Mouse (Mus musculus): ENCODE measurements around the gene Gm20388. TPM values are rescaled to one million over a fixed set of nuclear protein-coding genes. Genes with fewer than 3 reads are reported as not detected.

The Gm20388 gene
- total and polyA plus RNA-seq, 2 experiments from 2014 or later, result 51.3 TPM; not detected in 1

DNA sequence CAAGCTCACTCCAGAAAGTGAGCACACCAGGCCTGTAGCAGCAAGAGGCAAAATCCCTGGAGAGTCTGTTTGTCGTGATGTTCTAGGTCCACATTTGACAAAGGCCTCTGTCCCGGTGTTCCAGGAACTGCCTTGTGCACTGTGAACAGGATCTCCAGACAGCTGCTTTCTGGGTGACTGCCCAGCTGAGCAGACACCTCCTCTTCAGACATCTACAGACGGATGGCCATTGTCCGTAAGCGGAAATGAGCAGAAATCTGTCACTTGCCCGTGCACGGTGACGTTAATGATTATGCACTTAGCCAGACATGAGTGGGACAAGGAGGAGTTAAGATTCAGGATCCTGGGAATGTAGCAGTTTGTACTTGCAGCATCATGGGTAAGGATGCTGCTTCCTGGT is 2443.5 kb downstream of the Gm20388 start:
- WGBS, result 79% methylated on average over 8 of the region's 8 CpGs
- no peak for ATAC-seq
- no peak overlapping the region for H3K4me3 ChIP-seq (ENCODE audit: low read depth, low read length)
- H3K36me3 ChIP-seq (ENCODE audit: insufficient read depth), result no peaks in the 10 kb centered on the region
- H3K9me3 ChIP-seq (ENCODE audit: low read length), result no peaks in the 10 kb centered on the region
- no peak overlapping the region for H3K4me2 ChIP-seq (ENCODE audit: low read depth)
- DNase-seq, result no peak
- no peak for TF ChIP-seq CTCF (IDR thresholded peaks at IDR 0.05; ENCODE audit: low read depth)
- H3K27ac ChIP-seq (ENCODE audit: low read depth, low read length), result no peak overlapping the region
- H3K4me1 ChIP-seq (ENCODE audit: insufficient read depth), result no peaks in the 10 kb centered on the region
- H3K9ac ChIP-seq, result no peak overlapping the region
- H3K27me3 ChIP-seq (ENCODE audit: insufficient read depth, low read length), result no peaks in the 10 kb centered on the region

DNA sequence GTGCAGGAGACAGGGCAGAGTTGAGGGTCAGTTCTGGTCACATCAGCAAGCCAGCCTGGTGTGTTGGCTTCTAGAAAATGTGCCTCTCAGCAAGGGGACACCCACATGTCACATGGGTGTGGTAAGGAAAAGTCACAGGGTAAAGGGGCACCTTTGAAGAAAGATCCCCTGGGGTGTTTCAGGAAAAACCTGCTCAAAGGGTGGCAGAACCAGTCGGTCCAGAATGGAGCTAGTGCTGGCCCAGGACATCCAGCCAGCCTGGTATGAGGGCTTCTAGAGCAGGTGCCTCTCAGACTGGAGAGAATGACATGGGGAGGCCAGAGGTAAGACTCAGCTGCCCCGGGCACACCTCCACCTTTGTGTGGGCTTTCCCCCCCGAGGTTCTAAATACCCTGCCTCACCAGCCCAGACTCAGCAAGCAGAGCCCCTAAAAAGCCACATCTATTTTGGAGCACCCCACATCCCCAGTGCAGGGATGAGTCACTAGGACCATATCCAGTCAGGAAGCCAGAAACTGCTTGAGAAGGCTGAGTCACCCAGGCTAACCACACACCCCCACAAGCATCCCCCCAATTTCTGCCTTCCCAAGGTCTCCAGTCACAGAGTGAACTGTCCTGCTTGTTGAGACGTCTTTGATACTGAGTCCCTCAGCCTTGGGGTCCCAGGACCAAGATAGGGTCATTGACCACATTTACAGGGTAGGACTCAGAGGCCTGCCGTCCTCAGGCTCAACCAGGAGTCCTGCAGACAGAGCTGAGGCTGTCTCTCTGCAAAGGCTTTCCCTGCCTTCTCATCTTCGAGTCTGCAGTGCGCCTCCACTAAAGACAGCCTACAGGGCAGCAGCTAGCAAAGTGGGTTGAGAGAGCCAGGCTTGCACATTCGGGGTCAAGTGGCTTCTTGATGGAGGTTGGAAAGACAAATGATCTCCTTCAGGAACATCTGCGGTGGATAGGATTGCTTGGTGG is 2445.3 kb downstream of the Gm20388 start:
- Histone ChIP-seq H3K36me3 (ENCODE audit: insufficient read depth) (no peaks in the 10 kb centered on the region), H3K4me1 (ENCODE audit: insufficient read depth) (no peaks in the 10 kb centered on the region), H3K9ac (no peak overlapping the region), H3K9me3 (ENCODE audit: low read length) (no peaks in the 10 kb centered on the region), H3K27ac (ENCODE audit: low read depth, low read length) (no peak overlapping the region), H3K27me3 (ENCODE audit: insufficient read depth, low read length) (no peaks in the 10 kb centered on the region), H3K4me2 (ENCODE audit: low read depth) (no peak overlapping the region), H3K4me3 (ENCODE audit: low read depth, low read length) (no peak overlapping the region)
- DNase-seq (no peak), ATAC-seq (no peak)
- WGBS, result 71% methylated on average over 9 of the region's 9 CpGs
- no peak for TF ChIP-seq CTCF (IDR thresholded peaks at IDR 0.05; ENCODE audit: low read depth)

DNA sequence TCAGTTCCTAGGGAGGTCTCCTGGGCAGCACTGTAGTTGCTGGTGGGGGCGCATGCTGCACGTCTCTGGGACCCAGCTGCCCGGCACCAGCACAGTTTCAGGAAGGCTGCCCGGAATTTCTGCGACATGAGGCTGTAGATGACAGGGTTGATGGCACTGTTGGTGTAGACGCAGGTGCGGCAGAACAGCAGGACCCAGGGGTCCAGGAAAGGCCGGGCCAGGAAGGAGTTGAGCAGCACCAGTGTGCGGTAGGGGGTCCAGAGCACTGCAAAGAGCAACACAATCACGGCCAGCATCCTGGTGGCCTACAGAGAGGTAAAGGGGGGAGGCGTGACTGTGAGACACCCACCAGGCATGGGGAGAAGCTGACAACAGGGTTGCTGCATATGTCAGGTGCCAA is 2446.6 kb downstream of the Gm20388 start:
- Histone ChIP-seq H3K9ac (no peak overlapping the region), H3K4me3 (ENCODE audit: low read depth, low read length) (no peak overlapping the region), H3K4me1 (ENCODE audit: insufficient read depth) (no peaks in the 10 kb centered on the region), H3K27ac (ENCODE audit: low read depth, low read length) (no peak overlapping the region), H3K4me2 (ENCODE audit: low read depth) (no peak overlapping the region), H3K36me3 (ENCODE audit: insufficient read depth) (no peaks in the 10 kb centered on the region), H3K27me3 (ENCODE audit: insufficient read depth, low read length) (no peaks in the 10 kb centered on the region), H3K9me3 (ENCODE audit: low read length) (no peaks in the 10 kb centered on the region)
- no peak for TF ChIP-seq CTCF (IDR thresholded peaks at IDR 0.05; ENCODE audit: low read depth)
- no peak for ATAC-seq
- DNase-seq, result no peak
- WGBS, result 64% methylated on average over 11 of the region's 11 CpGs

GRCm38 (mm10) chr8:122357641-122358040 is 2447.0 kb downstream of the Gm20388 start:
- H3K27me3 ChIP-seq (ENCODE audit: insufficient read depth, low read length), result no peaks in the 10 kb centered on the region
- H3K9me3 ChIP-seq (ENCODE audit: low read length), result no peaks in the 10 kb centered on the region
- WGBS, result 74% methylated on average over 5 of the region's 5 CpGs
- no peak for TF ChIP-seq CTCF (IDR thresholded peaks at IDR 0.05; ENCODE audit: low read depth)
- no peaks in the 10 kb centered on the region for H3K36me3 ChIP-seq (ENCODE audit: insufficient read depth)
- DNase-seq, result no peak
- no peak overlapping the region for H3K4me2 ChIP-seq (ENCODE audit: low read depth)
- ATAC-seq, result no peak
- no peaks in the 10 kb centered on the region for H3K4me1 ChIP-seq (ENCODE audit: insufficient read depth)
- no peak overlapping the region for H3K4me3 ChIP-seq (ENCODE audit: low read depth, low read length)
- H3K9ac ChIP-seq, result no peak overlapping the region
- no peak overlapping the region for H3K27ac ChIP-seq (ENCODE audit: low read depth, low read length)

DNA sequence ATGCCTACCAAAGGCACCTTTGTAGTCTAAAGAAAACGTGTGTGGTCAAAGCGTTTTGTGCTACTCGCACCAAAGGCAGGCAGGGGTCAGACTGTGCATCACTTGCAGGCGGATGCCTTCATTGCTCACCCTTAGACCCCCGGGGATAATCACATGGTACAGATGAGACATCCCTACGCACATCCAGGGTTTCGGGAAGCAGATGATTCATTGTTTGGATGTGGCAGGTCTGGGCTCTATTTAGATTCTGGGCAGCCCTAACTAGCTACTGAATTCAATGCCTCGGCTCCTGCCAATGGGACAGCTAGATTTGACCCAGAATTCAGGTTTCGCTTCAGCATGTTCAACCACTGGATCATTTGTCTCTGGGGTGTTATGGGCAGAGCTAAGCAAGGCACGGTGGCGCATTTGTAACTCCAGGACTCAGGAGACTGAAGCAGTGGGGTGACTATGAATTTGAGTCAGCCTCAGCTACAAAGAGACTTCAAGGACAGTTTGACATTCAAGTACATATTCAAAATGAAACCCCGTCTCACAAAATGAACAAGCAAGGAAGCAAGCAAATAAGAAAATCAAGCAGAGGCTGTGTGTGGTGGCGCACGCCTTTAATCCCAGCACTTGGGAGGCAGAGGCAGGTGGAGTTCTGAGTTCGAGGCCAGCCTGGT is 2448.6 kb downstream of the Gm20388 start:
- Histone ChIP-seq H3K27ac (ENCODE audit: low read depth, low read length) (no peak overlapping the region), H3K4me2 (ENCODE audit: low read depth) (no peak overlapping the region), H3K36me3 (ENCODE audit: insufficient read depth) (no peaks in the 10 kb centered on the region), H3K9ac (no peak overlapping the region), H3K9me3 (ENCODE audit: low read length) (no peaks in the 10 kb centered on the region), H3K4me1 (ENCODE audit: insufficient read depth) (no peaks in the 10 kb centered on the region), H3K27me3 (ENCODE audit: insufficient read depth, low read length) (peaks cover 7% of the 10 kb centered on the region; the same call in 1 of the 2 replicates), H3K4me3 (ENCODE audit: low read depth, low read length) (no peak overlapping the region)
- no peak for TF ChIP-seq CTCF (IDR thresholded peaks at IDR 0.05; ENCODE audit: low read depth)
- DNase-seq (no peak), ATAC-seq (no peak)
- WGBS, result 81% methylated on average over 15 of the region's 15 CpGs

DNA sequence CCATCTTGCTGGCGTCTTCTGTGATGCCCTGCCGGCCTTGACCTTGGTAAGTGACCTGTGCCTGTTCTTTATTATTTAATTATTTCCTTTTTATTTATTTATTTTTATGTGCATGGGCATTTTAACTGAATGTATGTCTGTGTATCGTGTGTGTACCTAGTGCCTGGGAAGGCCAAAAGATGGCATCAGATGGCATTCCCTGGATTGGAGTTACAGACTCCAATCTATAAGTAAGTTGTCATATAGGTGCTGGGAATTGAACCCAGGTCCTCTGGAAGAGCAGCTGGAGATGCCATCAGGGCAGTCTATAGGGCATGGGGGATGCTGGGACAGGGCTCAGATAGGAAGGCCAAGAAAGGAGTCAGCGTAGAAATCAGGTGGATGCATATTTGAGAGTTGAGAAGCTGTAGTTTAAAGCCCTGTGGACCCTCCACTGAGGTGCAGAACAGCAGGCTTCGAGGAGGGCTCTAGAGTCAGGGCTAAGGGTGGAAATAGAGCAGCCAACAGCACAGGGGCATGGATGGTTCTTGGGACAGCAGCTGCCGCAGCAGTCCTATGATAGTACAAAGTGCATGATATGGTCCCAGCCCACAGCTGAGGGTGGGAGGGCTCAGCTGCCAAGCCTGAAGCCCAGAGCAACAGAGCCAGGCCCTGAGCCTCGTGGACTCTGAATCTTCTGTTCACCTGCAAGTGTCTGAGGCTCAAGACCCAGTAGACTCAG is 2450.2 kb downstream of the Gm20388 start, which contains the start of gene Trhr2:
Gene Trhr2 (minus strand): TSS at position 51 of the 721 bp plus-strand sequence.
- 74% methylated on average over 7 of the region's 7 CpGs for WGBS
- ATAC-seq (no peak), DNase-seq (no peak)
- no peak for TF ChIP-seq CTCF (IDR thresholded peaks at IDR 0.05; ENCODE audit: low read depth)
- peaks cover 7% of the 10 kb centered on the region; the same call in 1 of the 2 replicates for H3K27me3 ChIP-seq (ENCODE audit: insufficient read depth, low read length)
- H3K36me3 ChIP-seq (ENCODE audit: insufficient read depth), result no peaks in the 10 kb centered on the region
- H3K9me3 ChIP-seq (ENCODE audit: low read length), result no peaks in the 10 kb centered on the region
- H3K4me1 ChIP-seq (ENCODE audit: insufficient read depth), result no peaks in the 10 kb centered on the region
- no peak within 1 kb of the TSS for H3K9ac ChIP-seq
- no peak within 1 kb of the TSS for H3K27ac ChIP-seq (ENCODE audit: low read depth, low read length)
- no peak within 1 kb of the TSS for H3K4me3 ChIP-seq (ENCODE audit: low read depth, low read length)
- no peak within 1 kb of the TSS for H3K4me2 ChIP-seq (ENCODE audit: low read depth)

Measured in forebrain, postnatal 0 days (tissue).